Mouse (Mus musculus): Measurements from ENCODE around the gene Tmem53. TPM values are rescaled to one million over a fixed set of nuclear protein-coding genes. Genes with fewer than 3 reads are reported as not detected.
"Not testable (repeated sequence)": the region's sequence is repeated elsewhere in the genome, so short reads cannot be mapped to it uniquely, and the experiment has no call there.

Gene Tmem53
- total RNA-seq, 1 experiment from 2014 or later = not detected

GRCm38 (mm10) chr4:117234166-117234741 lies 17.5 kb upstream of the Tmem53 start:
- no peak for ATAC-seq (replicated peaks in 1 of 2; ENCODE audit: insufficient read depth in 1 of 2, low FRiP score in 2 of 2, low TSS enrichment in 1 of 2, low read depth in 1 of 2, poor library complexity in 2 of 2, severe bottlenecking in 2 of 2)

- no peak for ATAC-seq (replicated peaks in 1 of 2; ENCODE audit: insufficient read depth in 1 of 2, low FRiP score in 2 of 2, low TSS enrichment in 1 of 2, low read depth in 1 of 2, poor library complexity in 2 of 2, severe bottlenecking in 2 of 2)
Measured at GRCm38 (mm10) chr4:117235822-117236221, 15.9 kb upstream of the Tmem53 start.

- ATAC-seq (replicated peaks in 1 of 2; ENCODE audit: insufficient read depth in 1 of 2, low FRiP score in 2 of 2, low TSS enrichment in 1 of 2, low read depth in 1 of 2, poor library complexity in 2 of 2, severe bottlenecking in 2 of 2) = no peak
Measured at GRCm38 (mm10) chr4:117239153-117239552, 12.6 kb upstream of the Tmem53 start.

- no peak for ATAC-seq (replicated peaks in 1 of 2; ENCODE audit: insufficient read depth in 1 of 2, low FRiP score in 2 of 2, low TSS enrichment in 1 of 2, low read depth in 1 of 2, poor library complexity in 2 of 2, severe bottlenecking in 2 of 2)
Measured at GRCm38 (mm10) chr4:117240867-117241266, 10.9 kb upstream of the Tmem53 start.

GRCm38 (mm10) chr4:117250982-117251381 lies 769 bp upstream of the Tmem53 start:
- no peak for ATAC-seq (replicated peaks in 1 of 2; ENCODE audit: insufficient read depth in 1 of 2, low FRiP score in 2 of 2, low TSS enrichment in 1 of 2, low read depth in 1 of 2, poor library complexity in 2 of 2, severe bottlenecking in 2 of 2)

GRCm38 (mm10) chr4:117252351-117252750 lies 600 bp downstream of the Tmem53 start:
- no peak for ATAC-seq (replicated peaks in 1 of 2; ENCODE audit: insufficient read depth in 1 of 2, low FRiP score in 2 of 2, low TSS enrichment in 1 of 2, low read depth in 1 of 2, poor library complexity in 2 of 2, severe bottlenecking in 2 of 2)

GRCm38 (mm10) chr4:117252755-117253154 lies 1.0 kb downstream of the Tmem53 start:
- no peak for ATAC-seq (replicated peaks in 1 of 2; ENCODE audit: insufficient read depth in 1 of 2, low FRiP score in 2 of 2, low TSS enrichment in 1 of 2, low read depth in 1 of 2, poor library complexity in 2 of 2, severe bottlenecking in 2 of 2)

- 0 out of 4 replicates have a peak, but pooled peaks of 1 of the 2 experiments have one; percentile 7 for ATAC-seq (replicated peaks in 1 of 2; ENCODE audit: insufficient read depth in 1 of 2, low FRiP score in 2 of 2, low TSS enrichment in 1 of 2, low read depth in 1 of 2, poor library complexity in 2 of 2, severe bottlenecking in 2 of 2)
Measured at GRCm38 (mm10) chr4:117253218-117254016, 1.7 kb downstream of the Tmem53 start.

- ATAC-seq (replicated peaks in 1 of 2; ENCODE audit: insufficient read depth in 1 of 2, low FRiP score in 2 of 2, low TSS enrichment in 1 of 2, low read depth in 1 of 2, poor library complexity in 2 of 2, severe bottlenecking in 2 of 2) = peak; percentile 65 to 73
Measured at GRCm38 (mm10) chr4:117254017-117254627, 2.4 kb downstream of the Tmem53 start.

GRCm38 (mm10) chr4:117254672-117255071 lies 2.9 kb downstream of the Tmem53 start:
- ATAC-seq (replicated peaks in 1 of 2; ENCODE audit: insufficient read depth in 1 of 2, low FRiP score in 2 of 2, low TSS enrichment in 1 of 2, low read depth in 1 of 2, poor library complexity in 2 of 2, severe bottlenecking in 2 of 2) = no peak

GRCm38 (mm10) chr4:117259909-117260308 lies 8.2 kb downstream of the Tmem53 start:
- ATAC-seq (replicated peaks in 1 of 2; ENCODE audit: insufficient read depth in 1 of 2, low FRiP score in 2 of 2, low TSS enrichment in 1 of 2, low read depth in 1 of 2, poor library complexity in 2 of 2, severe bottlenecking in 2 of 2) = not testable (repeated sequence)

GRCm38 (mm10) chr4:117261222-117261621 lies 9.5 kb downstream of the Tmem53 start:
- no peak for ATAC-seq (replicated peaks in 1 of 2; ENCODE audit: insufficient read depth in 1 of 2, low FRiP score in 2 of 2, low TSS enrichment in 1 of 2, low read depth in 1 of 2, poor library complexity in 2 of 2, severe bottlenecking in 2 of 2)

GRCm38 (mm10) chr4:117262101-117262913 lies 10.6 kb downstream of the Tmem53 start:
- ATAC-seq (replicated peaks in 1 of 2; ENCODE audit: insufficient read depth in 1 of 2, low FRiP score in 2 of 2, low TSS enrichment in 1 of 2, low read depth in 1 of 2, poor library complexity in 2 of 2, severe bottlenecking in 2 of 2) = no peak

GRCm38 (mm10) chr4:117262987-117263386 lies 11.2 kb downstream of the Tmem53 start:
- ATAC-seq (replicated peaks in 1 of 2; ENCODE audit: insufficient read depth in 1 of 2, low FRiP score in 2 of 2, low TSS enrichment in 1 of 2, low read depth in 1 of 2, poor library complexity in 2 of 2, severe bottlenecking in 2 of 2) = no peak

- ATAC-seq (replicated peaks in 1 of 2; ENCODE audit: insufficient read depth in 1 of 2, low FRiP score in 2 of 2, low TSS enrichment in 1 of 2, low read depth in 1 of 2, poor library complexity in 2 of 2, severe bottlenecking in 2 of 2) = peak; percentile 54 to 67; a peak in 3 of 4 replicates
Measured at GRCm38 (mm10) chr4:117267284-117267683, 15.5 kb downstream of the Tmem53 start.

GRCm38 (mm10) chr4:117267831-117268437 lies 16.2 kb downstream of the Tmem53 start:
- no peak for ATAC-seq (replicated peaks in 1 of 2; ENCODE audit: insufficient read depth in 1 of 2, low FRiP score in 2 of 2, low TSS enrichment in 1 of 2, low read depth in 1 of 2, poor library complexity in 2 of 2, severe bottlenecking in 2 of 2)

- ATAC-seq (replicated peaks in 1 of 2; ENCODE audit: insufficient read depth in 1 of 2, low FRiP score in 2 of 2, low TSS enrichment in 1 of 2, low read depth in 1 of 2, poor library complexity in 2 of 2, severe bottlenecking in 2 of 2) = peak; percentile 43 to 68; a peak in 3 of 4 replicates
Measured at GRCm38 (mm10) chr4:117270278-117270677, 18.5 kb downstream of the Tmem53 start.
